Mouse (Mus musculus) right cerebral cortex, adult 2 months (tissue): ENCODE data around the gene Zfp740.

Experiments used
- DNase-seq, 2 experiments: peaks; one replicate each; pipeline ENCODE4 v3.0.0; 2021 to 2022; ENCODE audit warnings: low spot score in 2 of 2

The Zfp740 gene

GRCm38 (mm10) chr15:102248812-102249191 lies 45.8 kb downstream of the Zfp740 start:
- no peak for DNase-seq

GRCm38 (mm10) chr15:102249251-102249691 lies 46.2 kb downstream of the Zfp740 start:
- no peak for DNase-seq

- no peak for DNase-seq
Measured at GRCm38 (mm10) chr15:102249967-102250366, 46.9 kb downstream of the Zfp740 start.

GRCm38 (mm10) chr15:102250521-102250920 lies 47.5 kb downstream of the Zfp740 start:
- DNase-seq = no peak

- no peak for DNase-seq
Measured at GRCm38 (mm10) chr15:102255547-102256255, 52.7 kb downstream of the Zfp740 start.

- peak; percentile 35 to 40 for DNase-seq
Measured at GRCm38 (mm10) chr15:102256431-102257201, 53.6 kb downstream of the Zfp740 start.

- peak in 1 of 2 experiments; percentile 25 for DNase-seq
Measured at GRCm38 (mm10) chr15:102257202-102258075, 54.4 kb downstream of the Zfp740 start, which contains the start of gene Rarg. Gene Rarg (minus strand): TSS chr15:102257517.

- DNase-seq = peak; percentile 38 to 51
Measured at GRCm38 (mm10) chr15:102258076-102258470, 55.0 kb downstream of the Zfp740 start.

- no peak for DNase-seq
Measured at GRCm38 (mm10) chr15:102258581-102259253, 55.7 kb downstream of the Zfp740 start.

- DNase-seq = peak; percentile 42 to 65
Measured at GRCm38 (mm10) chr15:102262582-102262981, 59.5 kb downstream of the Zfp740 start.

GRCm38 (mm10) chr15:102263037-102263436 lies 60.0 kb downstream of the Zfp740 start:
- DNase-seq = no peak
